Mouse (Mus musculus): ENCODE data around the gene Scd3. TPM values are rescaled to one million over a fixed set of nuclear protein-coding genes. Genes with fewer than 3 reads are reported as not detected.

The Scd3 gene
- polyA plus RNA-seq, 2 experiments: not detected

GRCm38 (mm10) chr19:44284025-44284695 lies 81.1 kb downstream of the Scd3 start:
- Histone ChIP-seq H3K4me2 (ENCODE audit: low read depth) (peak overlapping the region; percentile 94), H3K36me3 (replicated peaks; ENCODE audit: control insufficient read depth, insufficient read depth, low read depth) (no peaks in the 10 kb centered on the region), H3K9me3 (ENCODE audit: control insufficient read depth, low read length) (no peaks in the 10 kb centered on the region), H3K4me3 (ENCODE audit: insufficient read depth in 1 of 2, low read depth in 2 of 2, low read length in 2 of 2) (peak overlapping the region; percentile 52 to 67), H3K27ac (peak overlapping the region; percentile 89), H3K27me3 (ENCODE audit: control insufficient read depth, insufficient read depth, low read length) (no peaks in the 10 kb centered on the region), H3K9ac (replicated peaks) (peak overlapping the region; percentile 66), H3K4me1 (replicated peaks; ENCODE audit: control insufficient read depth in 2 of 2, insufficient read depth in 2 of 2, low read length in 1 of 2) (peaks cover 55 to 63% of the 10 kb centered on the region in 2 experiments)
- peak; percentile 91 to 94 (median 92) for DNase-seq (ENCODE audit: low read depth in 3 of 3, low spot score in 3 of 3)
- 0% methylated on average over 36 of the region's 38 CpGs for WGBS (ENCODE audit: insufficient replicate concordance)
- TF ChIP-seq CTCF (IDR thresholded peaks at IDR 0.05; ENCODE audit: low read depth) (0 out of 2 replicates have a peak, but pooled peaks have one; percentile 4), EP300 (IDR thresholded peaks at IDR 0.05; ENCODE audit: low read depth) (peak; percentile 63)
- ATAC-seq (ENCODE audit: insufficient read depth): peak; percentile 98

- ATAC-seq (ENCODE audit: insufficient read depth) (peak; percentile 54), DNase-seq (ENCODE audit: low read depth in 3 of 3, low spot score in 3 of 3) (peak in 1 of 3 experiments; percentile 49)
- Histone ChIP-seq H3K4me1 (replicated peaks; ENCODE audit: control insufficient read depth in 2 of 2, insufficient read depth in 2 of 2, low read length in 1 of 2) (peaks cover 55 to 64% of the 10 kb centered on the region in 2 experiments), H3K4me2 (ENCODE audit: low read depth) (peak overlapping the region; percentile 94), H3K36me3 (replicated peaks; ENCODE audit: control insufficient read depth, insufficient read depth, low read depth) (no peaks in the 10 kb centered on the region), H3K27me3 (ENCODE audit: control insufficient read depth, insufficient read depth, low read length) (no peaks in the 10 kb centered on the region), H3K27ac (peak overlapping the region; percentile 89), H3K4me3 (ENCODE audit: insufficient read depth in 1 of 2, low read depth in 2 of 2, low read length in 2 of 2) (peak overlapping the region; percentile 52 to 67), H3K9me3 (ENCODE audit: control insufficient read depth, low read length) (no peaks in the 10 kb centered on the region), H3K9ac (replicated peaks) (peak overlapping the region; percentile 66)
- TF ChIP-seq CTCF (IDR thresholded peaks at IDR 0.05; ENCODE audit: low read depth) (no peak), EP300 (IDR thresholded peaks at IDR 0.05; ENCODE audit: low read depth) (no peak)
- 3% methylated on average over 11 of the region's 11 CpGs for WGBS (ENCODE audit: insufficient replicate concordance)
These were observed 81.7 kb downstream of the Scd3 start for GRCm38 (mm10) chr19:44284723-44285122.

- no peak for TF ChIP-seq EP300 (IDR thresholded peaks at IDR 0.05; ENCODE audit: low read depth)
- no peak for TF ChIP-seq CTCF (IDR thresholded peaks at IDR 0.05; ENCODE audit: low read depth)
- ATAC-seq (ENCODE audit: insufficient read depth): no peak
- no peaks in the 10 kb centered on the region for H3K27me3 ChIP-seq (ENCODE audit: control insufficient read depth, insufficient read depth, low read length)
- 79% methylated on average over 8 of the region's 8 CpGs for WGBS (ENCODE audit: insufficient replicate concordance)
- no peak overlapping the region for H3K4me3 ChIP-seq (ENCODE audit: insufficient read depth in 1 of 2, low read depth in 2 of 2, low read length in 2 of 2)
- DNase-seq (ENCODE audit: low read depth in 3 of 3, low spot score in 3 of 3): no peak
- peaks cover 55 to 65% of the 10 kb centered on the region in 2 experiments for H3K4me1 ChIP-seq (replicated peaks; ENCODE audit: control insufficient read depth in 2 of 2, insufficient read depth in 2 of 2, low read length in 1 of 2)
- H3K9me3 ChIP-seq (ENCODE audit: control insufficient read depth, low read length): no peaks in the 10 kb centered on the region
- no peak overlapping the region for H3K4me2 ChIP-seq (ENCODE audit: low read depth)
- no peak overlapping the region for H3K27ac ChIP-seq
- no peaks in the 10 kb centered on the region for H3K36me3 ChIP-seq (replicated peaks; ENCODE audit: control insufficient read depth, insufficient read depth, low read depth)
- no peak overlapping the region for H3K9ac ChIP-seq (replicated peaks)
These were observed 82.5 kb downstream of the Scd3 start for GRCm38 (mm10) chr19:44285554-44285953.

- H3K4me1 ChIP-seq (replicated peaks; ENCODE audit: control insufficient read depth in 2 of 2, insufficient read depth in 2 of 2, low read length in 1 of 2): peaks cover 53 to 59% of the 10 kb centered on the region in 2 experiments
- H3K4me3 ChIP-seq (ENCODE audit: insufficient read depth in 1 of 2, low read depth in 2 of 2, low read length in 2 of 2): no peak overlapping the region
- no peak for TF ChIP-seq EP300 (IDR thresholded peaks at IDR 0.05; ENCODE audit: low read depth)
- peak overlapping the region; percentile 14; the same call in 1 of the 2 replicates for H3K27ac ChIP-seq
- no peaks in the 10 kb centered on the region for H3K9me3 ChIP-seq (ENCODE audit: control insufficient read depth, low read length)
- no peak overlapping the region for H3K9ac ChIP-seq (replicated peaks)
- no peaks in the 10 kb centered on the region for H3K36me3 ChIP-seq (replicated peaks; ENCODE audit: control insufficient read depth, insufficient read depth, low read depth)
- DNase-seq (ENCODE audit: low read depth in 3 of 3, low spot score in 3 of 3) (no peak), ATAC-seq (ENCODE audit: insufficient read depth) (no peak)
- WGBS (ENCODE audit: insufficient replicate concordance): 12% methylated on average over 2 of the region's 2 CpGs
- no peaks in the 10 kb centered on the region for H3K27me3 ChIP-seq (ENCODE audit: control insufficient read depth, insufficient read depth, low read length)
- H3K4me2 ChIP-seq (ENCODE audit: low read depth): no peak overlapping the region
These were observed 83.0 kb downstream of the Scd3 start for GRCm38 (mm10) chr19:44286109-44286508.

- Histone ChIP-seq H3K27ac (no peak overlapping the region), H3K9ac (replicated peaks) (no peak overlapping the region), H3K9me3 (ENCODE audit: control insufficient read depth, low read length) (no peaks in the 10 kb centered on the region), H3K36me3 (replicated peaks; ENCODE audit: control insufficient read depth, insufficient read depth, low read depth) (no peaks in the 10 kb centered on the region), H3K4me1 (replicated peaks; ENCODE audit: control insufficient read depth in 2 of 2, insufficient read depth in 2 of 2, low read length in 1 of 2) (peaks cover 53 to 60% of the 10 kb centered on the region in 2 experiments), H3K4me3 (ENCODE audit: insufficient read depth in 1 of 2, low read depth in 2 of 2, low read length in 2 of 2) (no peak overlapping the region), H3K27me3 (ENCODE audit: control insufficient read depth, insufficient read depth, low read length) (no peaks in the 10 kb centered on the region), H3K4me2 (ENCODE audit: low read depth) (no peak overlapping the region)
- ATAC-seq (ENCODE audit: insufficient read depth): no peak
- no peak for DNase-seq (ENCODE audit: low read depth in 3 of 3, low spot score in 3 of 3)
- WGBS (ENCODE audit: insufficient replicate concordance): 33% methylated on average over 11 of the region's 11 CpGs
- TF ChIP-seq EP300 (IDR thresholded peaks at IDR 0.05; ENCODE audit: low read depth) (no peak), CTCF (IDR thresholded peaks at IDR 0.05; ENCODE audit: low read depth) (no peak)
These were observed 84.5 kb downstream of the Scd3 start for GRCm38 (mm10) chr19:44287415-44288110.
